Mouse (Mus musculus): ENCODE data around the gene Rnf149. TPM values are rescaled to one million over a fixed set of nuclear protein-coding genes. Genes with fewer than 3 reads are reported as not detected.

Gene Rnf149
- polyA plus RNA-seq, 1 experiment from 2014 or later: 17.1 TPM

DNA sequence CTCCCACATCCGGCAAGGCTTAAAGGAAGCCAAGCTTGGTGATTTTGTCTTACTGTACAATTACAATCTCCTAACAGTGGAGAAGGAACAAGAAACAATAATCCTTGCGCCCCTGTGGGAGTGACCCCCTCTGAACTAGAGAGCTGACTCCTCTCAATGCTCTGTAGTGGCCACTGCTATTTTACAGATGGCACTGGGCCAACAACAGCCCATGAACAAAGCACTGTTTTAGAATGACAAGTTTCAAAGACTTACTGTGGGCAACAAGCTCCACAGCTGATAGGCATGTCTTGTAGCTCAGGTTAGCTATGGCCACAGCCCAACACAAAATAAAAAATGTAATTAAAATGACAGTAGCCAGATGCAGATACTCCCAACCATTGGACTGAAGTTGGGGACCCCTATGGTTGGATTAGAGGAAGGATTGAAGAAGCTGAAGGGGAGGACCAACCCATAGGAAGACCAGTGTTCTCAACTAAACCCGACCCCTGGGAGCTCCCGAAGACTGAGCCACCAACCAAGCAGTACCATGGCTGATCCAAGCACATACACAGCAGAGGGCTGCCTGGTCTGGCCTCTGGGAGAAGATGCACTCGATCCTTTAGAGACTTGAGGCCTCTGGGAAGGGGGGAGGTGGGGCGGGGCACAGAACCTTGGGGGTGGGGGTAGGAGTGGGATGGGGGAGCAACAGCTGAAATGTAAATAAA lies 30.9 kb downstream of the Rnf149 start:
- Histone ChIP-seq H3K36me3 (peaks cover 73% of the 10 kb centered on the region), H3K27ac (no peak overlapping the region), H3K9ac (no peak overlapping the region), H3K4me2 (no peak overlapping the region), H3K27me3 (no peaks in the 10 kb centered on the region), H3K4me3 (replicated peaks) (no peak overlapping the region), H3K4me1 (replicated peaks) (no peaks in the 10 kb centered on the region), H3K9me3 (replicated peaks) (no peaks in the 10 kb centered on the region)
- WGBS (ENCODE audit: insufficient replicate concordance): 85% methylated on average over 6 of the region's 6 CpGs
- no peak for DNase-seq
- no peak for ATAC-seq (ENCODE audit: low read depth)

DNA sequence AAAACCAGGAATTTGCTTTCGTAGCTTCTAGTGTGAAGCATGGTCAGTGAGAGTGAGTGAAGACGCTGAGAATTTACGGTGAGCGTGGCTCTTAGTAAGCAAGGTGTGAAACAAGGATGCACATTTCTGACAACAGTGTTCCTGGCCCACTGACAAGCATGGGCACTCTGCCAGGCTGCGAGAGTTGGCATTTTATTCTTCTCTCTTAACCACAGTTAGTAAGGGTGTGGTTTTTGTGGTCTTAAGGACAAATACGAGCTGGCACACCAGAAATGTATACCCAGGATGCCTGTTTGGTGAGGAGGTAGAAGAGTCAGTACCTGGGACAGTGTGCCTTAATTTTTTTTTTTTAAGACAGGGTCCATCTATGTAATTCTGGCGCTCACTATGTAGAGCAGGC lies 31.6 kb downstream of the Rnf149 start:
- peaks cover 76% of the 10 kb centered on the region for H3K36me3 ChIP-seq
- no peaks in the 10 kb centered on the region for H3K4me1 ChIP-seq (replicated peaks)
- no peaks in the 10 kb centered on the region for H3K9me3 ChIP-seq (replicated peaks)
- no peaks in the 10 kb centered on the region for H3K27me3 ChIP-seq
- no peak for ATAC-seq (ENCODE audit: low read depth)
- H3K4me2 ChIP-seq: no peak overlapping the region
- no peak overlapping the region for H3K4me3 ChIP-seq (replicated peaks)
- DNase-seq: no peak
- H3K9ac ChIP-seq: no peak overlapping the region
- H3K27ac ChIP-seq: no peak overlapping the region
- WGBS (ENCODE audit: insufficient replicate concordance): 83% methylated on average over 7 of the region's 7 CpGs

DNA sequence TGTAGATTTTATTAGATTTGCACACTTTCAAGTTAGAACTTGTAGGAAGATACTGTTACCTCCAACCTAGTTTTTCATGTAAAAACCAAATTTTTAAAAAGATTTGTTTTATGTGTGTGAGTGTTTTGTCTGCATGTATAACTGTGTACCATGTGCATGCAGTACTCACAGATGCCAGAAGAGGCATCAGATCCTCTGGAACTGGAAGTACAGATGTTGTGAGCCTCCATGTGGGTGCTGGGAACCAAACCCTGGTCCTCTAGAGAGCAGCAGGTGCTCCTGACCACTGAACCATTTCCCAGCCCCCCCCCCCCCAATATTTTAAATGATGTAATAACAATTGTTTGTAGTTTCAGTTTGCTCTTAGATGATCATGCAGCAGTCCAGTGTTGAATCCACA lies 36.6 kb downstream of the Rnf149 start:
- DNase-seq: no peak
- ATAC-seq (ENCODE audit: low read depth): no peak

DNA sequence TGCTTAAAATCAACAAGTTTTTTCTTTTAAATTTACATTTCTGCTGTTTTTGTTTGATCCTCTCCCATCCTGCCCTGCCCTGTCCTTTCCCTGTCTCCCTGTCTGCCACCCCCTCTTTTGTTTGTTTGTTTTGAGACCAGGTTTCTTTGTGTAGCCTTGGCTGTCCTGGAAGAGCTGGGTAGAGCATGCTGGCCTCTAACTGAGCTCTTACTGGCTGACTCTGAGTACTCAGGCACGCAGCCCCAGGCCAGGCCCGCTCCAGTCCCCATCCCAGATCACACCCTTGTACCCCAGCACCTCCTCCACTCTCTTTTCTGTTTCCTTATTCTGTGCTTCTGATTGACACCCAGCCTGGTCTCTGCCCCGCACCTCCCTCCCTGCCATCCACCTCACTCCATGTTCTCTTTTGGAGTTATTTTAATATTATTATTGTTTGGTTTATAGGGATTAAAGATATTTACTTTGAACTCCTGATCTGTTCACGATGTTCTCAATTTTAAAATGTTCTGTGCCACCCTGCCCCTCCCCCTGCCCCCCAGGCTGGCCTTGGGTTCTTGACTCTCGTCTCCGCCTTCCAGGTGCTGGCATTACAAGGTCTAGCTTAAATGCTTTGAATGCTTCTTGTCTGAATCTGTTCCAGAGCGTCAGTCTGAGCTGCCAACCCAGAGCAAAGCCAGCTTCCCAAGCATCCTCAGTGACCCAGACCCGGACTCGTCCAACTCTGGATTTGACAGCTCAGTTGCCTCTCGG lies 39.4 kb downstream of the Rnf149 start:
- no peak overlapping the region for H3K27ac ChIP-seq
- no peak for ATAC-seq (ENCODE audit: low read depth)
- H3K9me3 ChIP-seq (replicated peaks): peaks cover 4% of the 10 kb centered on the region; the same call in 1 of the 2 replicates
- WGBS (ENCODE audit: insufficient replicate concordance): 80% methylated on average over 10 of the region's 10 CpGs
- H3K4me2 ChIP-seq: peak overlapping the region; percentile 42
- H3K9ac ChIP-seq: no peak overlapping the region
- H3K27me3 ChIP-seq: no peaks in the 10 kb centered on the region
- H3K4me1 ChIP-seq (replicated peaks): peaks cover 28% of the 10 kb centered on the region
- H3K36me3 ChIP-seq: peaks cover 43% of the 10 kb centered on the region
- no peak overlapping the region for H3K4me3 ChIP-seq (replicated peaks)
- DNase-seq: no peak

More for the DNA sequence above, 36.6 kb downstream of the Rnf149 start:
- H3K36me3 ChIP-seq: peaks cover 65% of the 10 kb centered on the region
- H3K9ac ChIP-seq: no peak overlapping the region
- no peak overlapping the region for H3K4me2 ChIP-seq
- no peak overlapping the region for H3K27ac ChIP-seq
- H3K4me3 ChIP-seq (replicated peaks): no peak overlapping the region
- H3K9me3 ChIP-seq (replicated peaks): peaks cover 4% of the 10 kb centered on the region; the same call in 1 of the 2 replicates
- H3K4me1 ChIP-seq (replicated peaks): peaks cover 20% of the 10 kb centered on the region
- no peaks in the 10 kb centered on the region for H3K27me3 ChIP-seq

DNA sequence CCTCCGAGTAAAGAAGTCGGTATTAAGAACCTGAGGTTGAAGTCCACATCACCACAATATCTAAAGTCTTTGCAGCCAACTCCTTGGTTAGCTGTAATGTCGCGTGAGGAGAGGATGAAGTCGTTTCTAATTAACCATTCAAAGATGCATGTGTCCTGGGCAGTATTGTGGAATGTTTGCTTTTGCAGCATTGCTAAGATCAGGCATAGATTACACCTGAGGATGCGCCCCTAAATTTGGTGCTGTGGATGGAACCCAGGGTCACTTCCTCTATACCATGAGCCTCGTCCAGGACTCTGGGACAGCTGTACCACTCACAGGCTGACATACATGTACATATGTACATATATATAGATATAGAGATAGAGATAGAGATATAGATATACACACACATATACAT lies 40.5 kb downstream of the Rnf149 start:
- Histone ChIP-seq H3K27ac (no peak overlapping the region), H3K4me2 (peak overlapping the region; percentile 96), H3K4me3 (replicated peaks) (peak overlapping the region; percentile 96), H3K27me3 (no peaks in the 10 kb centered on the region), H3K9me3 (replicated peaks) (peaks cover 4% of the 10 kb centered on the region; the same call in 1 of the 2 replicates), H3K9ac (peak overlapping the region; percentile 93), H3K4me1 (replicated peaks) (peaks cover 28% of the 10 kb centered on the region), H3K36me3 (peaks cover 34% of the 10 kb centered on the region)
- DNase-seq: no peak
- WGBS (ENCODE audit: insufficient replicate concordance): 33% methylated on average over 7 of the region's 7 CpGs
- no peak for ATAC-seq (ENCODE audit: low read depth)

DNA sequence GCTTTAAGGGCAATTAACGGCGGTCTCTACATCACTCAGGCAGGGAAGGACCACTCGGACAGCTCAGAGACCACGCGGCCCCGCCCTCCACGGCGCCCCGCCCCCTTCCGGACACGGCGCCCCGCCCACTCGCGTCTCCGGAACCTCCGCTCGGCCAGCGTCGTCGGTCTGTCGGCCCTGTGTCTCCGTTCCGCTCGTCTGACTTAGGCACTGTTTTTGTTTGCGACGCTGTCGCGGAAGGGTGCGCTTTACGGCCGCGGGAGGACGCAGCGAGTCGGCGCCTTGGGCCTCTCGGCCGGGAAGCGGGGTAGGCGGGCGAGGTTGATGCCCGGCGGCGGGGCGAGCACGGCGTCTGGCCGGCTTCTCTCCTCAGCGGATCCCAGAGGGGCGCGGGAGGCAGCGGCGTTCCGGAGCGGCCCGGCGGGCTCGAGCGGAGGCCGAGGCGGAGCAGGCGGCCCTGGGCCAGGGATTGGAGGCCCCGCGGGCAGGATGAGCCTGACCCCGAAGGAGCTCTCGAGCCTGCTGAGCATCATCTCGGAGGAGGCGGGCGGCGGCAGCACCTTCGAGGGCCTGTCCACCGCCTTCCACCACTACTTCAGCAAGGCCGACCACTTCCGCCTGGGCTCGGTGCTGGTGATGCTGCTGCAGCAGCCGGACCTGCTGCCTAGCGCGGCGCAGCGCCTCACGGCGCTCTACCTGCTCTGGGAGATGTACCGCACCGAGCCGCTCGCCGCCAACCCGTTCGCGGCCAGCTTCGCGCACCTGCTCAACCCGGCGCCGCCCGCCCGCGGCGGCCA lies 41.5 kb downstream of the Rnf149 start:
- H3K36me3 ChIP-seq: peaks cover 26% of the 10 kb centered on the region
- WGBS (ENCODE audit: insufficient replicate concordance): under 1% methylated on average over 100 of the region's 100 CpGs
- no peaks in the 10 kb centered on the region for H3K27me3 ChIP-seq
- peak overlapping the region; percentile 93 for H3K9ac ChIP-seq
- peaks cover 4% of the 10 kb centered on the region; the same call in 1 of the 2 replicates for H3K9me3 ChIP-seq (replicated peaks)
- H3K4me3 ChIP-seq (replicated peaks): peak overlapping the region; percentile 96
- H3K4me2 ChIP-seq: peak overlapping the region; percentile 96
- peak overlapping the region; percentile 93 for H3K27ac ChIP-seq
- ATAC-seq (ENCODE audit: low read depth): peak; percentile 87
- DNase-seq: peak; percentile 96
- peaks cover 30% of the 10 kb centered on the region for H3K4me1 ChIP-seq (replicated peaks)

DNA sequence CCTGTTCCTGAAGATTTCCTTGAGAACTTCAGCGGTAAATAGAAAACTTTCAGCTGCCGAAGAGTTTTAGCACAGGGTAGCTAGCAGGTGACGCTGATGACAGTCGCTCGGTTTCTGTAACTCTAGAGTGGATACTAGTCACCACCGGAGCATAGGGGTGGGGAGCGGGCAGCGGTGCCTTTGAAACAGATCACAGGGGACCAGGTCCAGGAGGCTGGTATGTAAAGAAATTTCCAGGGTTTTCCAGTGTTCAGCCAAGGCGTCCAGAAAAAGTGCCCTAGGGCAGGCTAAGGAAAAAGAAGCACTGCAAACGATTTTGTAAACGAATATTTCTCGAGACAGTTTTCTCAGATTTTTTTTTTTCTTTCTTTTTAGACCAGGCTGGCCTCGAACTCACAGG lies 42.4 kb downstream of the Rnf149 start, which contains the start of gene Cnot11:
TSS of gene Cnot11 (plus strand) at position 162 of the 400 bp plus-strand sequence.
- Histone ChIP-seq H3K4me1 (replicated peaks) (peaks cover 33% of the 10 kb centered on the region), H3K27me3 (no peaks in the 10 kb centered on the region), H3K4me3 (replicated peaks) (peak within 1 kb of the TSS; percentile 96), H3K9me3 (replicated peaks) (0 out of 2 replicates have a peak, but pooled peaks cover under 1% of the 10 kb centered on the region), H3K9ac (peak within 1 kb of the TSS; percentile 93), H3K27ac (peak within 1 kb of the TSS; percentile 93), H3K4me2 (peak within 1 kb of the TSS; percentile 96), H3K36me3 (peaks cover 17% of the 10 kb centered on the region)
- ATAC-seq (ENCODE audit: low read depth): no peak
- no peak for DNase-seq
- 44% methylated on average over 13 of the region's 13 CpGs for WGBS (ENCODE audit: insufficient replicate concordance)

DNA sequence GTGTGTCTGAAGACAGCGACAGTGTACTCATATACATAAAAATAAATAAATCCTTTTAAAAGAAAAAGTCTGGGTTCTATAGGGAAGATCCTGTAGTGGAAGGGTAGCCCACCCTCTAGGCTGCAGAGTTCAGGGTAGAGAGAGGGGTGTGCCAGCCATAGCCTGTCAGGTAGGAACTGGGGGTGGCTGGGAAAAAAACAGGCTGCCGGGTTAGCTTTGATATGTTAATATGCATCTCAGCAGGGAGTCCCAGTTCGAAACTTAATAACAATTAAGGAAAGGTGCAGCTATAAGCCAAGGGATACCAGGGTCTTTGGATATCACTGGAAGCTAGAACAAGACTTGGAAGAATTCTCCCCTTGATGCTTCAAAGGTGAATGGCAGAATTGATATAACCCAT lies 43.3 kb downstream of the Rnf149 start:
- Histone ChIP-seq H3K27ac (no peak overlapping the region), H3K4me3 (replicated peaks) (no peak overlapping the region), H3K4me2 (no peak overlapping the region), H3K9ac (no peak overlapping the region), H3K9me3 (replicated peaks) (no peaks in the 10 kb centered on the region), H3K36me3 (peaks cover 10% of the 10 kb centered on the region), H3K4me1 (replicated peaks) (peaks cover 33% of the 10 kb centered on the region), H3K27me3 (no peaks in the 10 kb centered on the region)
- 50% methylated on average over 3 of the region's 3 CpGs for WGBS (ENCODE audit: insufficient replicate concordance)
- DNase-seq (no peak), ATAC-seq (ENCODE audit: low read depth) (no peak)

DNA sequence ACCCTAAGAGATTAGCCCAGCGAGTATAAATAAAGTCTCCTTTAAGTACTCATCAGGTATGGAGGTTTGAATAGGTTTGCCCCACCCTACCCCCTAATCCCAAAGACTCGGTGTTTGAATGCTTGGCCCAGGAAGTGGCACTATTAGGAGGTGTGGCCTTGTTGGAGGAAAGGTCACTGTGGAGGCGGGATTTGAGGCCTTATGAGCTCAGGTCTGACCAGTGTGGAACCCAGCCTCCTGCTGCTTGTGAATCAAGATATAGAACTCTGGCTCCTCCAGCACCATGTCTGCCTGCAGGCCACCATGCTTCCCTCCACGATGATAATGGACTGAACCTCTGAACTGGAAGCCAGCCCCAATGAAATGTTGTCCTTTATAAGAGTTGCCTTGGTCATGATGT lies 46.2 kb downstream of the Rnf149 start:
- ATAC-seq (ENCODE audit: low read depth) (no peak), DNase-seq (no peak)
- Histone ChIP-seq H3K36me3 (no peaks in the 10 kb centered on the region), H3K9me3 (replicated peaks) (no peaks in the 10 kb centered on the region), H3K9ac (no peak overlapping the region), H3K4me2 (no peak overlapping the region), H3K4me1 (replicated peaks) (peaks cover 17% of the 10 kb centered on the region), H3K27me3 (no peaks in the 10 kb centered on the region), H3K27ac (no peak overlapping the region), H3K4me3 (replicated peaks) (no peak overlapping the region)
- 61% methylated on average over 4 of the region's 4 CpGs for WGBS (ENCODE audit: insufficient replicate concordance)

DNA sequence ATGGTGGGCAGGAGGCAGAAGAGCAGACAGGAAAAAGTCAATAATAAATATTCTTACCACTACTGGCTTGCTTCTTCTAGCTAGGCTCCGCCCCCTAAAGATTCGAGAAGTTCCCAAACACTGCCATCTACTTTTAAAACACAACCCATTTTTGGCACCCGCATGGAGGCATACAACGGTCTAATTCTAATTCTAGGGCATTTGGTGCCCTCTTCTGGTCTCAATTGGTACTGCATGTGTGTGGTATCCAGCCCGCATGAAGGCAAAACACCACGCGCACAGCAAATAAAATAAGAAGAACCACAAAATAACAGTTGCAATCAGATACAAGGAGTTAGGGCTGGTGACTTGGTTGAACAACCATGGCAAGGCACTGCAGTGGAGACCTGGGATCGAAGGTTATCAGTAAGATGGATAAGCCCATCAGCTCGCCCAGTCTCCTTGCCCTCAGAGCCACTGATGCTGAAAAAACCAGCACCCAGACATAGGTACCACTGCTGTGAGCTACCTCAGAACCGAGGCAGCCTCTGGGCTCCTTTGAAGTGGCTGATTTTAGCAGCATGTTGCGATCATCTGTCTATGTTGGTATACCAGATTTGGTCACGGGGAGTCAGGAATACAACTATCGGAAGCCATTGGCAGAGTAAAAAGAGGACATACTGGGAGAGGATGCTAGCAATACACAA lies 46.8 kb downstream of the Rnf149 start:
- Histone ChIP-seq H3K4me2 (no peak overlapping the region), H3K4me3 (replicated peaks) (no peak overlapping the region), H3K27me3 (no peaks in the 10 kb centered on the region), H3K36me3 (no peaks in the 10 kb centered on the region), H3K4me1 (replicated peaks) (peaks cover 17% of the 10 kb centered on the region), H3K9me3 (replicated peaks) (no peaks in the 10 kb centered on the region), H3K9ac (no peak overlapping the region), H3K27ac (no peak overlapping the region)
- WGBS (ENCODE audit: insufficient replicate concordance): 27% methylated on average over 13 of the region's 13 CpGs
- ATAC-seq (ENCODE audit: low read depth): peak; percentile 21; the same call in 1 of the 2 replicates
- DNase-seq: peak; percentile 59

DNA sequence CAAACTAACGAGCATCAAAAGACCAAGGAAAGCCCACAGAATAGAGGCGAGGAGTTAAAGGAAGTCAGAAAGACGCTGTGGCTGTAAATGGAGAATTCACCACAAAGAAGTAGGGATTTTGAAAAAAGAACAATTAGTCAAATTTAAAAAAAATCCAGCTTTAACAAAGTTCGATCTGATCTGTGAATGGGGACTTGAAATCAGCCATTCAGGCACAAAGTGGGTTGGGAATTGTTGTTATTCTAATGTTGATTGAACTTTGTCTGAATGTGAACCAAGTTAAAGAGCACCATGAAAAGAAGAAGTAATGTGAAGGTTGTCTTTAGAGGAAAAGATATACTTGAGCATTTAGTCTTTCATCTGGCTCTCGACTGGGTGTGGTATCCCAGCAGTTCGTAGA lies 48.9 kb downstream of the Rnf149 start:
- peaks cover 10% of the 10 kb centered on the region for H3K4me1 ChIP-seq (replicated peaks)
- no peaks in the 10 kb centered on the region for H3K9me3 ChIP-seq (replicated peaks)
- H3K4me2 ChIP-seq: no peak overlapping the region
- H3K36me3 ChIP-seq: no peaks in the 10 kb centered on the region
- ATAC-seq (ENCODE audit: low read depth) (no peak), DNase-seq (no peak)
- no peaks in the 10 kb centered on the region for H3K27me3 ChIP-seq
- H3K27ac ChIP-seq: no peak overlapping the region
- H3K4me3 ChIP-seq (replicated peaks): no peak overlapping the region
- H3K9ac ChIP-seq: no peak overlapping the region
- 45% methylated on average over 6 of the region's 6 CpGs for WGBS (ENCODE audit: insufficient replicate concordance)
